Mouse (Mus musculus): ENCODE measurements at regions not wholly inside any gene's neighbourhood (a gene's known extent, or its start where the extent isn't known, plus 50 kb on each side); places are given as distances from the start of the nearest gene placed in this dataset.

- DNase-seq (ENCODE audit: low spot score in 2 of 2) = no peak
These were observed 79.6 kb downstream of the Atp1a1 start for GRCm38 (mm10) chr3:101524905-101525304.

GRCm38 (mm10) chr3:101524444-101524843, 80.0 kb downstream of the Atp1a1 start:
- no peak for DNase-seq (ENCODE audit: low spot score in 2 of 2)

- DNase-seq (ENCODE audit: low spot score in 2 of 2) = no peak
These were observed 81.2 kb downstream of the Atp1a1 start for GRCm38 (mm10) chr3:101523239-101523638.

- DNase-seq (ENCODE audit: low spot score in 2 of 2) = no peak
These were observed 82.1 kb downstream of the Atp1a1 start for GRCm38 (mm10) chr3:101522246-101522920.

GRCm38 (mm10) chr3:101521155-101521554, 83.3 kb downstream of the Atp1a1 start:
- DNase-seq (ENCODE audit: low spot score in 2 of 2) = no peak

GRCm38 (mm10) chr3:101520115-101520514, 84.4 kb downstream of the Atp1a1 start:
- DNase-seq (ENCODE audit: low spot score in 2 of 2) = no peak

- no peak for DNase-seq (ENCODE audit: low spot score in 2 of 2)
These were observed 84.9 kb downstream of the Atp1a1 start for GRCm38 (mm10) chr3:101519551-101519950.

- DNase-seq (ENCODE audit: low spot score in 2 of 2) = no peak
These were observed 85.7 kb downstream of the Atp1a1 start for GRCm38 (mm10) chr3:101518810-101519209.

- DNase-seq (ENCODE audit: low spot score in 2 of 2) = no peak
These were observed 86.9 kb downstream of the Atp1a1 start for GRCm38 (mm10) chr3:101517547-101517946.

- no peak for DNase-seq (ENCODE audit: low spot score in 2 of 2)
These were observed 87.5 kb downstream of the Atp1a1 start for GRCm38 (mm10) chr3:101516781-101517499.

- DNase-seq (ENCODE audit: low spot score in 2 of 2) = no peak
These were observed 88.9 kb downstream of the Atp1a1 start for GRCm38 (mm10) chr3:101515566-101515965.

- peak in 1 of 2 experiments; percentile 32 for DNase-seq (ENCODE audit: low spot score in 2 of 2)
These were observed 90.7 kb downstream of the Atp1a1 start for GRCm38 (mm10) chr3:101513611-101514311.
